Mouse (Mus musculus): ENCODE results near the gene Taar5. TPM values are rescaled to one million over a fixed set of nuclear protein-coding genes. Genes with fewer than 3 reads are reported as not detected.

Taar5 gene
- polyA plus RNA-seq, 1 experiment from 2014 or later, result not detected

DNA sequence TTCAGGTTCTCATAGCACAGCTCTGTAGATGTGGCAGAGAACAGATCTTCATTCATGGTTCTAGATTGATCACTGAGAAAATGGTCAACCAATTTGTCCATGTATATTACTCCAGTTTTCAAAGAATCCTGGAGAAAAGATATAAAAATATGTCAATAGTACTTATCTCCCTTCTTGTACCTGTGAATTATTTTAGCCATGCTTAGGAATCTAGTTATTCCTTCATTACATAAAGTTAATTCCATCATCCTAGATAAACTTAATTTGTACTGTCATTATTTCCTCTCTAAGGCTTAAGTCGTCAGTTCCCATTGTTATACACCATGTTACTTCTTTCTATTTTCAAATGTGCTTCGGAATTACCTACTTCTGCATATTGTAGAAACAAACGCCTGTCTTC, 22.9 kb downstream of the Taar5 start, which contains the start of gene Taar7a:
Gene Taar7a (minus strand): TSS at position 101 of the 400 bp plus-strand sequence.
- no peak for TF ChIP-seq CTCF (IDR thresholded peaks at IDR 0.05; ENCODE audit: low read depth)
- no peak for TF ChIP-seq EP300 (optimal IDR thresholded peaks at IDR 0.05)
- no peak within 1 kb of the TSS for H3K4me3 ChIP-seq (ENCODE audit: low read depth, low read length)
- H3K36me3 ChIP-seq (ENCODE audit: control insufficient read depth, insufficient read depth, low read length), result no peaks in the 10 kb centered on the region
- no peak within 1 kb of the TSS for H3K9ac ChIP-seq (ENCODE audit: low read length)
- H3K27me3 ChIP-seq (ENCODE audit: control insufficient read depth, insufficient read depth, low read length), result no peaks in the 10 kb centered on the region
- no peaks in the 10 kb centered on the region for H3K9me3 ChIP-seq (ENCODE audit: control insufficient read depth, low read length)
- H3K4me2 ChIP-seq (replicated peaks; ENCODE audit: low read depth), result no peak within 1 kb of the TSS
- no peak within 1 kb of the TSS for H3K27ac ChIP-seq (replicated peaks)
- WGBS, result 85% methylated on average over 3 of the region's 3 CpGs
- DNase-seq (ENCODE audit: low spot score) (no peak), ATAC-seq (ENCODE audit: low FRiP score, low TSS enrichment) (no peak)
- H3K4me1 ChIP-seq (replicated peaks; ENCODE audit: control insufficient read depth, insufficient read depth), result no peaks in the 10 kb centered on the region

DNA sequence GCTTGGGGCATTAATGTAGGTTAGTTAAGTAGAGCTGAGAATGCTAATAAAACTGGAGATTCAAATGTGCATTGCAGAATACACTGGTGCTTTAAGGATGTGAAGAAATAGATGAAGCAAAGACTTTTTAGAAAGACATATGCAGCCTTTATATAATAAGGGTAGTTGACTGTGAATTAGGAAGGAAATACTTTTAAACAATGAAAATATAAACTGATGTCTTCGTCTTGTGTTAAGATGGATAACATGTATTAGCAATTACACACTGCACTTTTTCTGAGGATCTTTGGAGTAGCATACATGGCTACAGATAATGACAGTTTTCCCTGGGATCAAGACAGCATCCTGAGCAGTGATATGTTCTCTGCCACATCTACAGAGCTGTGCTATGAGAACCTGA, 29.1 kb downstream of the Taar5 start, which contains the start of gene Taar7b:
Gene Taar7b (plus strand): TSS at position 301 of the 400 bp plus-strand sequence.
- Histone ChIP-seq H3K4me2 (replicated peaks; ENCODE audit: low read depth) (no peak within 1 kb of the TSS), H3K27me3 (ENCODE audit: control insufficient read depth, insufficient read depth, low read length) (no peaks in the 10 kb centered on the region), H3K4me3 (ENCODE audit: low read depth, low read length) (no peak within 1 kb of the TSS), H3K27ac (replicated peaks) (no peak within 1 kb of the TSS), H3K9me3 (ENCODE audit: control insufficient read depth, low read length) (no peaks in the 10 kb centered on the region), H3K36me3 (ENCODE audit: control insufficient read depth, insufficient read depth, low read length) (no peaks in the 10 kb centered on the region), H3K4me1 (replicated peaks; ENCODE audit: control insufficient read depth, insufficient read depth) (no peaks in the 10 kb centered on the region), H3K9ac (ENCODE audit: low read length) (no peak within 1 kb of the TSS)
- WGBS, result 55% methylated on average over 1 of the region's 1 CpGs
- TF ChIP-seq CTCF (IDR thresholded peaks at IDR 0.05; ENCODE audit: low read depth) (no peak), EP300 (optimal IDR thresholded peaks at IDR 0.05) (no peak)
- DNase-seq (ENCODE audit: low spot score) (no peak), ATAC-seq (ENCODE audit: low FRiP score, low TSS enrichment) (no peak)

DNA sequence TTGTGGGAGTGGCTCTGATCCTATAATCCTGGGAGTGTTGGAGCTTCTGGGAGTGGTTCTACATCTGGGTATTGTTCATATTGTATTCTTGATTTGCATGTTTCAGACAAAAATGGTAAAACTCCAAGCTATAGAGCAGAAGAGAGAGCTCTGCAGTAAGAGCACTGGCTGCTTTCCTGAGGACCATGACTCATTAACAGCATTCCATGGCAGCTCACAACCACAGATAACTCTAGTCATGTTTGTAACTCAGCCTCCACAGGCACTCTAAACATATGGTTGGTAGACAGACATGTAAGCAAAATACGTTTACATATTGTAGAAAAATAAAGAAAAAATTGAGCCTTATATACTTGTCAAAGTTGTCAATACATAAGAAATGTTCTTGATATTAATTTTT, 35.9 kb downstream of the Taar5 start:
- TF ChIP-seq EP300 (optimal IDR thresholded peaks at IDR 0.05) (no peak), CTCF (IDR thresholded peaks at IDR 0.05; ENCODE audit: low read depth) (no peak)
- ATAC-seq (ENCODE audit: low FRiP score, low TSS enrichment), result no peak
- no peak overlapping the region for H3K4me2 ChIP-seq (replicated peaks; ENCODE audit: low read depth)
- 64% methylated on average over 1 of the region's 1 CpGs for WGBS
- H3K36me3 ChIP-seq (ENCODE audit: control insufficient read depth, insufficient read depth, low read length), result no peaks in the 10 kb centered on the region
- H3K9ac ChIP-seq (ENCODE audit: low read length), result no peak overlapping the region
- H3K4me3 ChIP-seq (ENCODE audit: low read depth, low read length), result no peak overlapping the region
- no peak for DNase-seq (ENCODE audit: low spot score)
- no peaks in the 10 kb centered on the region for H3K9me3 ChIP-seq (ENCODE audit: control insufficient read depth, low read length)
- no peak overlapping the region for H3K27ac ChIP-seq (replicated peaks)
- no peaks in the 10 kb centered on the region for H3K27me3 ChIP-seq (ENCODE audit: control insufficient read depth, insufficient read depth, low read length)
- H3K4me1 ChIP-seq (replicated peaks; ENCODE audit: control insufficient read depth, insufficient read depth), result no peaks in the 10 kb centered on the region

DNA sequence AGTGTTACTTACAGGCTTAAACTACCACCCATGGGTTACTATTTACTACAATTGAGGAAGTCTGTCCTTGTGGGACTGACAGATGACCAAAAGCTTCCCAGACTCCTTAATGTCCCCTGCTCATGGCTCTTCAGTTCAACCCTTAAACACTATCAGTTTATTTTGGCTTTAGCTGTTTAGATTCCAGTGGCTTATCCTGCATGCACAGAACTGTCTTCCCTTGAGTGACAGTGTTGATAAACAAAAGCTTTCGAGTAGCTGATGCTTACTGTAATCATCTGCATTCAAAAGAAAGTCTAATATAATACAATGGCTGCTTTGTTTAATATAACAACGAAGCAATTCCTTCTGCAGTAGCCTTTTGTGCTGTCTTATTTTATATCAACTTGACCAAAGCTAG, 36.5 kb downstream of the Taar5 start:
- TF ChIP-seq EP300 (optimal IDR thresholded peaks at IDR 0.05), result no peak
- Histone ChIP-seq H3K36me3 (ENCODE audit: control insufficient read depth, insufficient read depth, low read length) (no peaks in the 10 kb centered on the region), H3K4me1 (replicated peaks; ENCODE audit: control insufficient read depth, insufficient read depth) (no peaks in the 10 kb centered on the region), H3K9me3 (ENCODE audit: control insufficient read depth, low read length) (no peaks in the 10 kb centered on the region), H3K4me3 (ENCODE audit: low read depth, low read length) (no peak overlapping the region), H3K27ac (replicated peaks) (no peak overlapping the region), H3K9ac (ENCODE audit: low read length) (no peak overlapping the region), H3K27me3 (ENCODE audit: control insufficient read depth, insufficient read depth, low read length) (no peaks in the 10 kb centered on the region), H3K4me2 (replicated peaks; ENCODE audit: low read depth) (no peak overlapping the region)
- WGBS, result 21% methylated on average over 2 of the region's 2 CpGs
- no peak for ATAC-seq (ENCODE audit: low FRiP score, low TSS enrichment)
- DNase-seq (ENCODE audit: low spot score), result no peak

DNA sequence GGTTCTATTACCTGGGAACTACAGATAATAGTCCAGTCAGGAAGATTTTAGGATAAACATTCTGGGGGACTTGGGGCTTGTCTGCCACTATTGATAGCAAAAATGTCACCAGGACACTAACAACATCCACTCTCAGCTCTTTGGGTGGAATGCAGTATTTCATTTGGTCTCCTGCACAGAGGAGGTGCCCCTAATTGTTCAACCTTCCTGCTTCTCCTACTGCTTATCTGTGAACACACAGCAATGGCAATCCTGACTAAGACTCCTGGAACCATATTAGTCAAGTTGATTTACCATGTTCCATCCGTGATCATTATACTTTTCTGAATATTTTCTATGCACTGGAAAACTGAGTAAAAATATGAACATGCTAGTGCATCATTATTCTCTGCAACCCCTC, 37.6 kb downstream of the Taar5 start:
- WGBS, result 82% methylated on average over 1 of the region's 1 CpGs

More for the DNA sequence above, 37.6 kb downstream of the Taar5 start:
- H3K4me3 ChIP-seq (ENCODE audit: low read depth, low read length), result no peak overlapping the region
- H3K36me3 ChIP-seq (ENCODE audit: control insufficient read depth, insufficient read depth, low read length), result no peaks in the 10 kb centered on the region
- H3K9ac ChIP-seq (ENCODE audit: low read length), result no peak overlapping the region
- H3K4me2 ChIP-seq (replicated peaks; ENCODE audit: low read depth), result no peak overlapping the region
- H3K9me3 ChIP-seq (ENCODE audit: control insufficient read depth, low read length), result no peaks in the 10 kb centered on the region
- DNase-seq (ENCODE audit: low spot score), result no peak
- H3K4me1 ChIP-seq (replicated peaks; ENCODE audit: control insufficient read depth, insufficient read depth), result no peaks in the 10 kb centered on the region
- TF ChIP-seq EP300 (optimal IDR thresholded peaks at IDR 0.05) (no peak), CTCF (IDR thresholded peaks at IDR 0.05; ENCODE audit: low read depth) (no peak)
- no peak for ATAC-seq (ENCODE audit: low FRiP score, low TSS enrichment)
- no peaks in the 10 kb centered on the region for H3K27me3 ChIP-seq (ENCODE audit: control insufficient read depth, insufficient read depth, low read length)
- no peak overlapping the region for H3K27ac ChIP-seq (replicated peaks)

Other genes starting within 250 kb of the Taar5 start
- gene Rps12, start 183.4 kb upstream of the Taar5 start, polyA plus RNA-seq (2015; fragmentation: Nextera tagmentation; extraction: Ambion mirVana), result 176 and 215 TPM in 2 replicates
- gene Slc18b1, start 173.7 kb upstream of the Taar5 start, polyA plus RNA-seq (2015; fragmentation: Nextera tagmentation; extraction: Ambion mirVana), result 9.2 and 9.4 TPM in 2 replicates
- gene Vnn3, start 119.2 kb upstream of the Taar5 start, polyA plus RNA-seq (2015; fragmentation: Nextera tagmentation; extraction: Ambion mirVana), result 0.46 and 0.57 TPM in 2 replicates
- 2.3 and 3.0 TPM in 2 replicates for gene Vnn1, start 76.0 kb upstream of the Taar5 start, polyA plus RNA-seq (2015; fragmentation: Nextera tagmentation; extraction: Ambion mirVana)
- gene Taar1, start 50.4 kb upstream of the Taar5 start, polyA plus RNA-seq (2015; fragmentation: Nextera tagmentation; extraction: Ambion mirVana), result not detected in 2 replicates
- not detected in 2 replicates for gene Taar2, start 32.1 kb upstream of the Taar5 start, polyA plus RNA-seq (2015; fragmentation: Nextera tagmentation; extraction: Ambion mirVana)
- gene Taar3, start 21.1 kb upstream of the Taar5 start, polyA plus RNA-seq (2015; fragmentation: Nextera tagmentation; extraction: Ambion mirVana), result not detected in 2 replicates
- gene Taar4, start 10.2 kb upstream of the Taar5 start, polyA plus RNA-seq (2015; fragmentation: Nextera tagmentation; extraction: Ambion mirVana), result 0.10 TPM in 1 of 2 replicates, not detected in the other
- not detected in 2 replicates for gene Taar6, start 14.9 kb downstream of the Taar5 start, polyA plus RNA-seq (2015; fragmentation: Nextera tagmentation; extraction: Ambion mirVana)
- not detected in 2 replicates for gene Taar7a, start 22.8 kb downstream of the Taar5 start, polyA plus RNA-seq (2015; fragmentation: Nextera tagmentation; extraction: Ambion mirVana)
- not detected in 2 replicates for gene Taar7b, start 29.2 kb downstream of the Taar5 start, polyA plus RNA-seq (2015; fragmentation: Nextera tagmentation; extraction: Ambion mirVana)
- not detected in 2 replicates for gene Taar7d, start 56.5 kb downstream of the Taar5 start, polyA plus RNA-seq (2015; fragmentation: Nextera tagmentation; extraction: Ambion mirVana)
- not detected in 2 replicates for gene Taar7e, start 66.9 kb downstream of the Taar5 start, polyA plus RNA-seq (2015; fragmentation: Nextera tagmentation; extraction: Ambion mirVana)
- not detected in 2 replicates for gene Taar7f, start 78.8 kb downstream of the Taar5 start, polyA plus RNA-seq (2015; fragmentation: Nextera tagmentation; extraction: Ambion mirVana)
- gene Taar8a, start 105.8 kb downstream of the Taar5 start, polyA plus RNA-seq (2015; fragmentation: Nextera tagmentation; extraction: Ambion mirVana), result not detected in 2 replicates
- not detected in 2 replicates for gene Taar8b, start 121.6 kb downstream of the Taar5 start, polyA plus RNA-seq (2015; fragmentation: Nextera tagmentation; extraction: Ambion mirVana)
- gene Taar8c, start 131.2 kb downstream of the Taar5 start, polyA plus RNA-seq (2015; fragmentation: Nextera tagmentation; extraction: Ambion mirVana), result not detected in 2 replicates
- not detected in 2 replicates for gene Taar9, start 138.8 kb downstream of the Taar5 start, polyA plus RNA-seq (2015; fragmentation: Nextera tagmentation; extraction: Ambion mirVana)
- 73.3 and 82.1 TPM in 2 replicates for gene Stx7, start 178.6 kb downstream of the Taar5 start, polyA plus RNA-seq (2015; fragmentation: Nextera tagmentation; extraction: Ambion mirVana)

All from stomach, postnatal 0 days (tissue).